Mouse (Mus musculus) cerebellum, adult 8-10 months (tissue): ENCODE data around the gene Adgrg1.
A peak's percentile ranks its signal among the peaks of the same experiment; 100 is the strongest.

ENCODE experiments used
- DNase-seq: peaks from one replicate; pipeline ENCODE4 v3.0.0; 2022

Gene Adgrg1

GRCm38 (mm10) chr8:94974467-94975165 is at the start of gene Adgrg1:
TSS of gene Adgrg1 (plus strand) at chr8:94974751.
- DNase-seq: no peak

DNA sequence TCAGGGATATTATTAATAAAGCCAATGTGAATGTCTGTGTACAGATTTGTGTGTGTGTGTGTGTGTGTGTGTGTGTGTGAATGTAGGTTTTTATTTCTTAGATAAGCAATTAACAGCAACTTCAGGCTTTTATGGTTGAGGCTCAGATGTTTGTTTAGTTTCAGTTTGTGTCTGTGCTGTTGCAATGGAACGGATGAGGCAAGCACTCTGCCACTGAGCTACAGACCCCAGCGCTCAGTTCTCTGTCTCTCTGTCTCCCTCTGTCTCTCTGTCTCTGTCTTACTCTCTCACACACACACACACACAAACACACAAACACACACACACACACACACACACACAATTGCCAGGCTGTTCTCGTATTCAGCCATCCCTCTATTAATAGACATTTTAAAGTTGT is 46.3 kb upstream of the Adgrg1 start:
- no peak for DNase-seq

DNA sequence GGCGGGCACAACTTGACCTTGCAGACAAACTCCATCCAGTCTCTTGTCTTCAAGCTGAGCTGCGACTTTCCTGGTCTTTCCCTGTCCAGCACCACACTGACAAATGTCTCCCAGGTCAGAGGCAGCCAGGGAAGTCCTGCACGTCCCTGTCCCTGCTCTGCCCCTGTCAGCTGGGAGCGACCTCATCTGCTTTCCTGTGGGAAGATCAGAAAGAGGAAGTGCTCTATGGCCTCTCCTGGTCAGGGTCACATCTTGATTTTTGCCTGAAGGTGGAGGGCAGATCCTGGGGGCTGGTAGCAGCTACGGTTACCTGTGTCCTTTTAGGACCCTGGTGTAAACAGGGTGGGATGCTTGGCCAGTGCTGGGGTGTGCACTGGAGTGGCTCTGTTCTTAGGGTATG is 40.6 kb upstream of the Adgrg1 start:
- no peak for DNase-seq

DNA sequence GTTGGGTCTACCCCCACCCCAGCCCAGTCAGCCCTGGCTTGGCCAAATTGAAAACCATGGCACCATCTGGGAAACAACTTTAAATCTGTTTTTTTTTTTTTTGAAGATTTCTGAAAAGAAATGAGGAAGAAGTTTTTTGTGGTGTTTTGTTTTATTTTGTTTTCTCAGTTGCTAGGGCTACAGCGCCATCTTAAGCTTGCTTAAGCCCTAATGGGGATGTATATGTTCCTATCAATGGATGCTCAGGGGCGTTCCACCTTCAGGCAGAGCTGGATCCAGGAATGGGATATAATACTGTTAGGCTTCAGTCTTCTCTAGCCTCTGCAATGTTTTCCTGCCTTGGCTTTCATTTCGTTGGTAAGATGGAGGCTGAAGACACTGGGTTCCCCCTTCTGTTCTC is 39.4 kb upstream of the Adgrg1 start:
- DNase-seq: no peak

DNA sequence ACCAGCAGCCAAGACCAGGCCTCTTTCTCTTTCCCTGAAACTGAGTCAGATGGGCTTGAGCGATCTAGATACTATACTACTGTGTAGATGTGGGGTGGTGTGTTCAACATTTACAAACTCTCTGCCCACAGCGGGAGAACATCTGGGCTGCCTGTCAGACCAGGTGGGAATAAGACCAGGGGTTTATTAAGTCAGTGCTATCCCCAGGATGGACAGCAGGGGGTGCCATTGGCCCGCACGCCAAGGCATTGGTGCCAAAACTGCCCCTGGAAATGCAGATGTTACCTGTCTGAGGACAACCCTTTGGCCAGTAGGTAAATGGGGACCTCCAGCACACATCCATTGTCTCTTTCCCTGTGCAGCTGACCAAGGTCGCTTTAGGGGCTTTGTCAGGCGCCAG is 32.0 kb upstream of the Adgrg1 start:
- peak; percentile 28 for DNase-seq

GRCm38 (mm10) chr8:94945185-94945584 is 29.4 kb upstream of the Adgrg1 start:
- DNase-seq: no peak

DNA sequence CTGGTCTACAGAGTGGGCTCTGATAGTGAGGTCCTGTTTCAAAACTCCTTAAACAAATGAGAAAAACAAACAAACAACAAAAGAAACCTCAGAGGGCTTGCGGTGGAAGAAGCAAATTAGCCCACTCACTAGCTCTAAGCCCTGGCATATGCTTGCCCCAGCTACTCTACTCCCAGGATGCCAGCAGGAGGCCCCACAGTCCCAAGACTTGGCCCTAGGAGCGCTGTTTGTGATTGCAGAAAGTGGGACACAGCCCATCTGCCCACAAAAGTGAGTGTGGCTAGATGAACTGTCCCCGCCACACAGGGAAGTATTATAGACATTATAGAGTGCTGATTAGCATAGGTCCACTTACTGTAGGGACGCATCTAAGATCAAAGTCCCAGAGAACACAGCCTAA is 26.1 kb upstream of the Adgrg1 start:
- no peak for DNase-seq

DNA sequence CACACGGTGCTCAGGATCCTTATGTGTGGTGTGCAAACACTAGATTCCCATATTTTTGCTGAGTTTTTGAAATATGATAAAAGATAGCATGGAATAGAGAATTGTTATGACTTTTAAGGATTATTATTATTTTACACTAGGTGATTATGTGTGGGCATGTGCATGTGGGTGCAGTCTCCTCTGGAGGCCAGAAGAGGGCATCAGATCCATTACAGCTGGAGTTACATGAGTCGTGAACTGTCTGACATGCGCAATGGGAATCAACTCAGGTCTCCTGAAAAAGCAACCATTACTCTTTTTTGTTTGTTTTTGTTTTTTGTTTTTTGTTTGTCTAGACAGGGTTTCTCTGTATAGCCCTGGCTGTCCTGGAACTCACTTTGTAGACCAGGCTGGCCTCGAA is 25.5 kb upstream of the Adgrg1 start:
- no peak for DNase-seq

DNA sequence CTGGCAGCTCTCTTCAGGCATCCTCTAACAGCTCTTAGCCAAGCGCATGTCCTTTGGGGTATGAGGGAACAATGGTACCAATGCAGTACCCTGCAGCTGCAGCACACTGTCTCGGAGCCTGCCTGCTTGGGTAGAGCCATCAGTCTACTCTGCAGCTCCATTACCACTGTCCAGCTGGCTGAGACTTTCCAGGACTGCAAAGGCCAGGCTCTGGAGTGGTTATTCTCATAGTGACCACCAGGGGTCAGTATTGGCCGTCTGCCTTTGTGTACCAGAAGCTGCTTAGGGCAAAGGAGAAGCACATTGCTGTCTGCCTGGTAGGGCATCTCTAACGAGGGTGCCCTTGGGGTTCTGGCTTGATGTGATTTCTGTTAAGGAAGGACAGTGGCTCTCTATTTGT is 24.5 kb upstream of the Adgrg1 start:
- DNase-seq: peak; percentile 69

DNA sequence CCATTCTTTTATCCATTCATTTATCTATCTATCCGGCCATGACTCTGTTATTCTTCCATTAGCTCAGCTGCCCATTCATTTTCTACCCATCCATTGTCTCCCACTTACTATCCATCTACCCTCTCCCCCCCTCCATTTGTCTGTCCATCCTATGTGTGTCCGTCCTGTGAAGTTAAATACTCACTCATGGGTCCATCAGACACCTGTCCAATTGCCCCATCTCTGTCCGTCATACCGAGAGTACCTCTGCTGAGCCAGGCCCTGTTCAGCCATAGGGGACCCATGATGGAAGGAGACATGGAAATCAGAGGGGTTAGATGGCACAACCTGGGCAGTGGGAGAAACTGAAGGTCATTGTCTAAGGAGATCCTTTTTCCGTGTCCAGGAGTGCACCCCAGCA is 24.1 kb upstream of the Adgrg1 start:
- no peak for DNase-seq

GRCm38 (mm10) chr8:94952086-94952485 is 22.5 kb upstream of the Adgrg1 start:
- DNase-seq: no peak

DNA sequence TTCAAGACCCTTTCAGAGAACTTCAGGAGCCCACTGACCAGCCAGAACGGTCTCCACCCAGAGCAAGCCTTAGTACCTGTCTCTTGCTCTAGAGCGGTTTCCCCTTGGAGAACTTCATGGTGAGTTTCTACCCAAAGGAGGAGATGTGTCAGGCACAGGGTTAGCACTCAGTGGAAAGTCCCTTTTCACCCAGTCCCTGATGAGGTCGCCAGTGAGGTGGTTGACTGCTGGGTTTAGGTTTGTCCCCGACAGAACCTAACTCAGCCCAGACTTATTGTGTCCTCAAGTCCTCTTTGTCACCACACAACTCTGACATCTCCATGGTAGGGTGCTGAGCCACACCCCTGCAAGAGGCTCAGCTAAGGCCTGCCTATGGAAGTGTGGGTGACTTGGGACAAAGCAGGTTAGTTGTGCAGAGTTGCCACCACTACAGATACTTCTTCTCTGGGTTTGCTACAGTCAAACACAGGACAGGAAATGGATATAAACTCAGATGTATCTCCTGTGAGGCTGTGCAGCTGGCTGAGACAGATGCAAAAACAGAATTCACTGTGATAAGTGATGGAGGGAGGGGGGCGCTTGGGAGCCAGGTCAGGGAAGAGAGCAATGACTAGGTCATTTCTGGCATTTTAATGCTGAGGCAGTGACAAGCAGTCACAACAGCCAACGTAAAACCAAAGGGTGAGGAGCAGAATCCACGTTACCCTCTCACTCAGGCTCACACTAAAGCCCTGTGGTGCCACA is 20.8 kb upstream of the Adgrg1 start:
- DNase-seq: no peak

DNA sequence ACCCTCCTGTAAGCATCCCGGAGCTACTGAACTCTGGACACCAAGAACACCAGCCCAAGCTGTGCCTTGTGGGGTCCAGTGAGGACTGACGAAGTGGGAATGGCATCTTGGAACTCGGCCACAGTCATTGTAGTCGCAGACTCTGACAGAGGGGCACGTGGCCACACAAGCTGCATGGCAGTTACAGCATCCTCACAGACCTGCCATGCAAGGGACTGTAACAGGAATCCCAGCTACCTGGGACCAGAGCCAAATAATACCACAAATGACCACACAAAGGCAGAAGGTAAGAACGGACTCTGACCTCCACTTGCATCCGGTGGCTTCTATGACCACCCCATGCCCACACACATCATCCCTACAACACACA is 20.2 kb upstream of the Adgrg1 start:
- DNase-seq: no peak

DNA sequence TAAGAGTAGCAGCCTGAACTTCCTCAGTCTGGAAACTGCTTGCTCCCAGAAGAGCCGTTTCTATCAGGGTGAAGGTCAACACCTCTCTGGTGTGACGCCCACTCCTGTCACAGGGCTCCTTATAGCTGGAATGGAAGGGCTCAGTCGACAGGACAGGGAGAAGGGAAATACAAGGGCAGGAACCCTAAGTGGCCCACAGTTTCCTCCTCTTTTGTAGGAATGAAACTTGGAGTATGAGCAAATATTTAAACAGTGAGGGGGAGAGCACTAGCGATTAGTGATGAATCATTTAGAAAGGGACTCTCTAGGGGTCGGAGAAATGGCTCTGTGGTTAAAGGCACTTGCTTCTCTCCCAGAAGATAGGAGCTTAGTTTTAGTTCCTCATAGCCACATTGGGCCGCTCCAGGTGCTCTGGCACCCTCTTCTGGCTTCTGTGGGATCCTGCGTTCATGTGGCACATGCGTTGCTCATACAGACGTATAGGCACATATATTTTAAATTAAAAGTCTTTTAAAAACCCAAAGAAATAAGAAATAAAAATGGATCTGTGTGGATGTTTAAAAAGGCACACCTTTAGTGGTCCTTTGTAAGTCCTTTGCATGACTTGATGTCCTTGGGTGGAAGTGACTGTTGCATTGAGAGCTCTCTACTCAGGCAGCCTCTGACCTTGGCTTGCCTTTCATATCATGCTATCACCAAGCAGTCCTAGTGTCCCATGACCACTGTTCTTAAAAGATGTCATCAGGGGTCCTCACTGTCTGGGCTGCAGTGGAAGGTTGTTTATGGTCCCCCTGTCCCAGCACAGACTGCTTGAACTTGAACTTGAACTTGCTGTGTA is 19.4 kb upstream of the Adgrg1 start:
- DNase-seq: no peak

- DNase-seq: no peak
These were observed 18.4 kb upstream of the Adgrg1 start for GRCm38 (mm10) chr8:94956078-94956574.

- DNase-seq: no peak
These were observed 12.3 kb upstream of the Adgrg1 start for GRCm38 (mm10) chr8:94962201-94962600.

GRCm38 (mm10) chr8:94964828-94965227 is 9.7 kb upstream of the Adgrg1 start:
- no peak for DNase-seq

DNA sequence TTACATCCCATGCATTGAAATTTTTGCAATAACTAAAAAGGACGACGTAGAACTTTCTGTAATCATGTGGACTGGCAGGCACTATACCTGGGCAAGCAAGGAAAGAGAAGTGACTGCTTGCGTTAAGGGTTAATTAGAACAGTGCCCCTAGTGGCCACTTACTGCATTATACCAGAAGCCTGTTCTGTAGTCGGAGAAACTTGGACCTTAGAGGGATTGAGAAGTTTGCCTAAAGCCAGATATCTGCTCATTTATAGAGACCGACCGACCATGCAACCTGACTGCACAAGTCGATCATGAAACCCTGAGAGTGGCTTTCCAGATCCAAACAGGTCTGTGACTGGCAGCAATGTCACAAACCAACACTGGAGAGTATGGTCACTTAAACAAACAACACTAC is 8.0 kb upstream of the Adgrg1 start:
- no peak for DNase-seq

- DNase-seq: no peak
These were observed 7.5 kb upstream of the Adgrg1 start for GRCm38 (mm10) chr8:94967071-94967470.

DNA sequence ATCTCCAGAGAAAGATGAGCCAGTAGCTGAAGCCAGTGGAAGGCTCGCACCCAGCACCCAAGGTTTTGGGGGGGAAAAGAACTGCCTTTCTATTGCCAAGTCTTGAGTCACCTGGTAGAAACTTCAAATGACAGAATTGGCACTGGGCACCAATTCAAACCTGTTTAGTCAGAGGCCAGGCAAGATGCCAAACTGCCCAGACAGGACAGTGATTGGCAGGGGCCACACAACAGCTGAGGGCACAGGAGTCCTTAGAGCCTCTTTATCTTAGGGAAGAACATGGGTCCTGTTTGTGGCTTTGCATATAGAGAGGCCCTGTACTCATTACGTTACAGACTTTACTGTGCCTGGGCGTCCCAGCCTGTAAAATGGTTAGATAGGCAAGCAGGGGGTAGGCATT is 7.0 kb upstream of the Adgrg1 start:
- no peak for DNase-seq

GRCm38 (mm10) chr8:94973270-94973669 is 1.3 kb upstream of the Adgrg1 start:
- DNase-seq: no peak

DNA sequence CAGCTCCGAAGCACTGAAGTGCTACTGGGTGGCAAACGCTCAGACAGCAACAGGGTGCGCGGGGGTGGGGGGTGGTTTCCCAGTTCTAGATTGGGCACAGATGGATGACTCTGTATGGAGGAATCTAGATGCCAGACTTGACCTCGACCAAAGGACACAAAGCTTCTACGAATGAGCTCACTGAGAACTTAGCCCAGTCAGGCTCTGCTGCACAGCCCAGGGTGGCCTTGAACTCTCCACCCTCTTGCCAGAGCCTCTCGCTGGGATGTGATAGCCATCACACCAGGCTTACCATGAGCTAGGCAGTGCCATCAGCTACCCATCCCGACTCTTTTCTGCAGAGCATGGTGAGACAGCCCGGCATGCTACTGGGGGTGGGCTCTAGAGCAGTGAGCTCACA is 765 bp upstream of the Adgrg1 start:
- no peak for DNase-seq

- DNase-seq: no peak
These were observed 2.3 kb downstream of the Adgrg1 start for GRCm38 (mm10) chr8:94976651-94977417.
